Mouse (Mus musculus): ENCODE data around the gene Filip1. TPM values are rescaled to one million over a fixed set of nuclear protein-coding genes. Genes with fewer than 3 reads are reported as not detected.

Filip1 gene
- total and polyA plus RNA-seq, 3 experiments: 0.71 to 1.5 (median 1.3) TPM

DNA sequence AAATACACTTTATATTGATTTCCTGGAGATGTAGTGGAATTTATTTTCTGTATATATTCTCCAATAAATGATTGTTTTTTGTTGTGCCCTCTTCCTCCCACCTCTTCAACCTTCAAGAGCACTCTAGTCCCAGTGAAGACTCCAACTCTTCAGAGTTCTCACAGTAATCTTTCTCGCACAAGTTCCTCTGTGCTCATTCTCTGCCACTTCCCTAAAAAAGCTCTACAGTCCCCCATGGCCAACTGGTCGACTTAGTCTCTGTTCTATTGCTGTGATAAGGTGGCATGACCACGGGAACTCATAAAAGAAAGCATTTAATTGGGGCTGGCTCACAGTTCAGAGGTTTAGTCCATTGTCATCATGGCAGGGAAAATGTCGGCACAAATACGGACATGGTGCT, 80.1 kb downstream of the Filip1 start:
- no peak for TF ChIP-seq SIN3A (IDR thresholded peaks at IDR 0.05; ENCODE audit: low read length)
- TF ChIP-seq E2F4 (IDR thresholded peaks at IDR 0.05; ENCODE audit: insufficient replicate concordance, low read depth, low read length): no peak
- TF ChIP-seq POLR2A (IDR thresholded peaks at IDR 0.05; ENCODE audit: low read depth, low read length): no peak
- TF ChIP-seq MAZ (IDR thresholded peaks at IDR 0.05; ENCODE audit: low read depth, low read length): no peak
- TF ChIP-seq BHLHE40 (IDR thresholded peaks at IDR 0.05; ENCODE audit: low read depth, low read length): no peak
- no peak for TF ChIP-seq ZC3H11A (IDR thresholded peaks at IDR 0.05; ENCODE audit: low read depth, low read length)
- TF ChIP-seq CTCF (conservative IDR thresholded peaks at IDR 0.05 in 1 of 2, IDR thresholded peaks at IDR 0.05 in 1 of 2; ENCODE audit: low read depth in 2 of 2, low read length in 2 of 2): no peak
- no peaks in the 10 kb centered on the region for H3K9me3 ChIP-seq (replicated peaks; ENCODE audit: low read length)
- no peaks in the 10 kb centered on the region for H3K27me3 ChIP-seq (replicated peaks)
- H3K9ac ChIP-seq (ENCODE audit: insufficient read depth, low read depth): no peak overlapping the region
- no peak overlapping the region for H3K4me3 ChIP-seq (replicated peaks in 1 of 3; ENCODE audit: low read depth in 2 of 3, low read length in 2 of 3, poor library complexity in 1 of 3)
- no peak overlapping the region for H3K27ac ChIP-seq (ENCODE audit: insufficient read depth, low read depth)
- DNase-seq (ENCODE audit: extremely low read depth): no peak
- H3K4me2 ChIP-seq (ENCODE audit: insufficient read depth, low read depth, poor library complexity, severe bottlenecking): no peak overlapping the region
- H3K36me3 ChIP-seq (replicated peaks in 1 of 2; ENCODE audit: control insufficient read depth in 1 of 2, insufficient read depth in 1 of 2, low read length in 1 of 2): no peaks in the 10 kb centered on the region
- H3K79me2 ChIP-seq (replicated peaks; ENCODE audit: control insufficient read depth, extremely low read depth, insufficient read depth, poor library complexity, severe bottlenecking): no peaks in the 10 kb centered on the region
- in situ Hi-C loops (cut with MboI; ENCODE audit: low pct_ligation_motif_present, low pct_unique_long_range_greater_than_20kb, low sequenced_read_pairs) (no loop called here), dilution Hi-C loops (cut with MboI; ENCODE audit: extremely low pct_ligation_motif_present, extremely low pct_unique_long_range_greater_than_20kb, low sequenced_read_pairs) (no loop called here)
- peaks cover 0 to 3% of the 10 kb centered on the region in 2 experiments; a peak in 2 of 4 replicates for H3K4me1 ChIP-seq (ENCODE audit: control insufficient read depth in 1 of 2, insufficient read depth in 2 of 2)

DNA sequence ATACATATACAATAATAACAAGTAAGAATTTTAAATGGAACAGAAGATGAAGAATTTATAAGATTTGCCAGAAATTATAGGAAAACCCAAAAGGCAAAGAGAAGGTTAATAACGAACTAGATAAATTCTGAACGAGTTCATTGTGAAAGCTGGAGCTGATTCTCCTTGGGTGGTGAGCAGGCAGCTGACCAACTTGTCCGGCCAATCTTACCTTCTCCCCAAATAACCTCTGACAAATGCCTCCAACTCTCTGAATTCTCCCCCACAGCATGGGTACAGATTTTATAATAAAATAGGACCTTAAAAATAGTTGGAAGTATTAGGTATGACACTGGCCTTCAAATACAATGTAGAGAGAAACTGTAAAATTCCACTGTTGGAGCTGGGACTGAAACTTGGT, 84.6 kb downstream of the Filip1 start:
- dilution Hi-C loops (cut with MboI; ENCODE audit: extremely low pct_ligation_motif_present, extremely low pct_unique_long_range_greater_than_20kb, low sequenced_read_pairs) (no loop called here), in situ Hi-C loops (cut with MboI; ENCODE audit: low pct_ligation_motif_present, low pct_unique_long_range_greater_than_20kb, low sequenced_read_pairs) (no loop called here)
- no peak overlapping the region for H3K4me3 ChIP-seq (replicated peaks in 1 of 3; ENCODE audit: low read depth in 2 of 3, low read length in 2 of 3, poor library complexity in 1 of 3)
- no peak for DNase-seq (ENCODE audit: extremely low read depth)
- no peaks in the 10 kb centered on the region for H3K4me1 ChIP-seq (ENCODE audit: control insufficient read depth in 1 of 2, insufficient read depth in 2 of 2)
- H3K27ac ChIP-seq (ENCODE audit: insufficient read depth, low read depth): no peak overlapping the region
- no peak for TF ChIP-seq CTCF (conservative IDR thresholded peaks at IDR 0.05 in 1 of 2, IDR thresholded peaks at IDR 0.05 in 1 of 2; ENCODE audit: low read depth in 2 of 2, low read length in 2 of 2)
- TF ChIP-seq RAD21 (IDR thresholded peaks at IDR 0.05; ENCODE audit: low read depth, low read length): no peak
- no peak for TF ChIP-seq RCOR1 (conservative IDR thresholded peaks at IDR 0.05; ENCODE audit: low read depth, low read length)
- H3K36me3 ChIP-seq (replicated peaks in 1 of 2; ENCODE audit: control insufficient read depth in 1 of 2, insufficient read depth in 1 of 2, low read length in 1 of 2): no peaks in the 10 kb centered on the region
- H3K4me2 ChIP-seq (ENCODE audit: insufficient read depth, low read depth, poor library complexity, severe bottlenecking): no peak overlapping the region
- no peak overlapping the region for H3K9ac ChIP-seq (ENCODE audit: insufficient read depth, low read depth)
- H3K27me3 ChIP-seq (replicated peaks): no peaks in the 10 kb centered on the region
- no peaks in the 10 kb centered on the region for H3K79me2 ChIP-seq (replicated peaks; ENCODE audit: control insufficient read depth, extremely low read depth, insufficient read depth, poor library complexity, severe bottlenecking)
- no peaks in the 10 kb centered on the region for H3K9me3 ChIP-seq (replicated peaks; ENCODE audit: low read length)

DNA sequence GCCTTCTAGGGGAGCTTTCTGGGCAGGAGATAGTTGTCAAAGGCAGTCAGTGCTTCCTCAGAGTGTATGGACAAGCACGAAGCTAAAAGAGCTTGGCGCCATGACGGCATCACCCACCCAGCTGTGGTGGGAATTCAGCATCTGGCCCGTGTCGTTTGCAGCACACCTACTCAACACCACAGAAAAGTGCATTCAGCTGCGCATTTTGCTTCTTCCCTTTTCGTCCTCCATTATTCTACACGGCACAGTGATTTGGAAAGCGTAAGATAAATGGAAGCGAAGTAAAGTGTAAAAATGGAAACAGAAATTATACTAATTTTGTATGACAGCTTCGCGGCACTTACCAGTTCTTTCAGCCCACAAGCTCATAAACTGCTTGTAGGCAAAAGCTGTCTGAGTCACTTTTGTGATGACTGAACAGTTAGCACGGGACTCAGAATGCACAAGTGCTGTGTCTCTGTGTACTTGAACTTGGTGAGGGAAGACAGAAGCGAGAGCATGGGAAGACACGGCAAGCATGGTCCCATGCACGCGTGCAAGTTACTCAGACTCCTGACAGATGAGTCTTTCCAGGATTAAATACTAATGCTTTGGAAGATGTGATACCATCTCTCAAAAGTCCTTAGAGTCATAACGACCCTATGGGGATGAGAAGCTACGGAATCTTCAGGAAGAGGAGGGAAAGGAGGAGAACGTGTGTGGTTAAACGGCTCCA, 85.3 kb downstream of the Filip1 start:
- H3K79me2 ChIP-seq (replicated peaks; ENCODE audit: control insufficient read depth, extremely low read depth, insufficient read depth, poor library complexity, severe bottlenecking): no peaks in the 10 kb centered on the region
- H3K9me3 ChIP-seq (replicated peaks; ENCODE audit: low read length): no peaks in the 10 kb centered on the region
- no peak overlapping the region for H3K4me3 ChIP-seq (replicated peaks in 1 of 3; ENCODE audit: low read depth in 2 of 3, low read length in 2 of 3, poor library complexity in 1 of 3)
- H3K4me2 ChIP-seq (ENCODE audit: insufficient read depth, low read depth, poor library complexity, severe bottlenecking): no peak overlapping the region
- H3K9ac ChIP-seq (ENCODE audit: insufficient read depth, low read depth): no peak overlapping the region
- in situ Hi-C loops (cut with MboI; ENCODE audit: low pct_ligation_motif_present, low pct_unique_long_range_greater_than_20kb, low sequenced_read_pairs) (no loop called here), dilution Hi-C loops (cut with MboI; ENCODE audit: extremely low pct_ligation_motif_present, extremely low pct_unique_long_range_greater_than_20kb, low sequenced_read_pairs) (no loop called here)
- no peaks in the 10 kb centered on the region for H3K27me3 ChIP-seq (replicated peaks)
- 0 out of 4 replicates have a peak, but pooled peaks cover 0 to 2% of the 10 kb centered on the region in 2 experiments for H3K4me1 ChIP-seq (ENCODE audit: control insufficient read depth in 1 of 2, insufficient read depth in 2 of 2)
- TF ChIP-seq MAX (IDR thresholded peaks at IDR 0.05; ENCODE audit: low read length) (no peak), CHD2 (IDR thresholded peaks at IDR 0.05; ENCODE audit: low read length) (no peak), MXI1 (IDR thresholded peaks at IDR 0.05; ENCODE audit: low read depth, low read length) (no peak), MAZ (IDR thresholded peaks at IDR 0.05; ENCODE audit: low read depth, low read length) (no peak), MAFK (IDR thresholded peaks at IDR 0.05; ENCODE audit: insufficient replicate concordance, low read length) (no peak), ELF1 (IDR thresholded peaks at IDR 0.05; ENCODE audit: low read depth, low read length) (no peak), SIN3A (IDR thresholded peaks at IDR 0.05; ENCODE audit: low read length) (no peak), NELFE (IDR thresholded peaks at IDR 0.05; ENCODE audit: low read depth, low read length) (no peak), ZKSCAN1 (IDR thresholded peaks at IDR 0.05; ENCODE audit: borderline replicate concordance, low read depth, low read length) (no peak)
- no peak overlapping the region for H3K27ac ChIP-seq (ENCODE audit: insufficient read depth, low read depth)
- DNase-seq (ENCODE audit: extremely low read depth): no peak
- H3K36me3 ChIP-seq (replicated peaks in 1 of 2; ENCODE audit: control insufficient read depth in 1 of 2, insufficient read depth in 1 of 2, low read length in 1 of 2): no peaks in the 10 kb centered on the region

Measured in CH12.LX (cell line).